Mouse (Mus musculus) B cell, adult 2 months (primary cell): Measurements from ENCODE around the gene Rab11b.

Experiments used
- DNase-seq, 2 experiments: peaks; one replicate each; pipeline ENCODE4 v3.0.0; 2022

Rab11b gene

DNA sequence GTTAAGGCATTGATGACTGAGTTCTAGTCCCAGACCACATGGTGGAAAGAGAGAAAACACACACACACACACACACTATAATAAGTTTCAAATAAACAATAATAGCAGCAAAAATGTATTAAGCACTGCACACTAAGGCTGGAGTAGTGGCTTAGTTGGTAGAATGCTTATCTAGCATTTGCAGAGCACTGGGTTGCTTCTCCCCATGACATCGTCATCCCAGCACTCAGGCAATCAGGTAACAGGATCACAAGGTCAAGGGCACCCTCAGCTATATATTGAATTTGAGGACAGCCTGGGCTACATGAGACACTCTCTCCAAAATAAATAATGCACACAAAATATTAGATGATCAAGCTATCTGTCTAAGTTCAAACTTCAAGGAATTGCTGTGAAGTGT is 45.6 kb downstream of the Rab11b start:
- DNase-seq, result no peak

DNA sequence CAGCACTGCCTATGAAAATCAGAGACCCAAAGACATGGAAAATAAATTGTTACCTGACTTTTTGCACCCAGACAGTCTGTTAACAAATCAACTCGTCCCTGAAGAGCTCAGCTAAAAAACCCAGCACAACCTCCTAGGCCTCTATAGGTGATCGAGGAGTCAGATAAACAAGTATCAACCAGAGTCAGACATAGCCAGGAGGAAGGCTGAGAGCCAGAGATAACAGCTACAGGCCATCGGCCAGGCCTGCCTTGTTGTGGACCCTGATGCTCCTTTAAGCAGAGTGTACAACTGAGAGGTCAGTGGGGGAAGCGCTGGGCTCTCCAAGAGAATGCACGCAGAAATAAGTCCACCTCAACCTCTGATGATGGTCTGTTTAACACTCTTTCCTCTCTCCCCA is 47.1 kb downstream of the Rab11b start:
- DNase-seq, result no peak

DNA sequence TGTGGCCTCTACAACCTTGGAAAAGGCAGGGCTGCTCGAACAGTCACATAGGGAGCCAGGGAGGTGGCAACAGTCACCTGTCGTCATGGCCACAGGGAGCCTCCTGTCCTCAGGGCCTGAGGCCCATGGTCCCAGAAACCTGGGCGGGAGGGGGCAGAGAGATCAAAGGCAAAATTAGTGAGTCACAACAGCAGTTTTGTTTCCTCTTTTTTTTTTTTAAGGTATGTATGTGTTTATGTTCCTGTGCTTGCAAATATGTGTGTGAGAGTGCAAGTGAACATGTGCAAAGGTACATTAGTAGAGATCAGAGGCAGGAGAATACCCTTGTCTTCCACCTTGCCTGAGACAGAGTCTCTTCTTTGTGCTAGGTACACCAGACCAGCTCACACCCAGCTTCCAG is 50.5 kb downstream of the Rab11b start:
- peak in 1 of 2 experiments; percentile 19 for DNase-seq

DNA sequence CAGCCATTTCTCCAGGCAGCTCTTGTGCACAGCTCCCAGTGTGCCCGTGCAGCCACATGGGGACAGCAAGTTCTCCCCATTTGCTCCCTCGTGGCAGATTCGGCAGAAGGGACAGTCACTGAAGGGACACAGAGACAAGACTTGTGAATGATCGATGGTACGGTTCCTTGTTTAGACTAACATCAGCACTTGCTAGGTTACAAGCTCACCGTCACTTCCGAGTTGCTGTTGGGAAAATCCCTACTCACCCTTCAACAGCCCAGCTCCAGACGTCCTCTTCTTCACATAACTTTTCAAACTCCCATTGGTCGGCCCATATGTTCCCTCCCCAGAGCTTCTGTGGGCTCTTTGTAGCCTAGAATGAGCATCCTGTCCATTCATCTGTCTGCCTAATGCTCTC is 57.2 kb downstream of the Rab11b start:
- no peak for DNase-seq

GRCm38 (mm10) chr17:33702178-33702577 is 58.2 kb downstream of the Rab11b start:
- DNase-seq, result no peak

DNA sequence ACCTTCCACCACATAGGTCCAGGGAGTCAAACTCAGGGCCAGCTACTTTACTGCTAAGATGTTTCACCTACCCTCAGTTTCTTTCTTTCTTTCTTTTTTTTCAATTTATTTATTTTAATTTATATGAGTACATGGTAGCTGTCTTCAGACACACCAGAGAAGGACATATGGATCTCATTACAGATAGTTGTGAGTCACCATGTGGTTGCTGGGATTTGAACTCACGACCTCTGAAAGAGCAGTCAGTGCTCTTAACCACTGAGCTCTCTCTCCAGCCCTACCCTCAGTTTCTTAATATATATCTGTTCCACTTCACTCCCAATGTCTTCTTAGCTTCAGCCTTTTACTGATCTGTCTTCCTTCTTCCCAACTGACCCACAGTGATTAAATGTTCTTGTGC is 64.9 kb downstream of the Rab11b start:
- no peak for DNase-seq
